9 mouse cellular contexts compared by ENCODE assay signal in genomic region chr12:117585390-117585789, GRCm38 (mm10).
"Had no signal": no experiment of that assay in that cellular context is flagged by ENCODE, and none has a peak within 500 bp of the region (broad histone marks: within the 10 kb centered on the region; RNA-seq: fewer than 3 reads in every experiment).

No protein-coding gene starts in this region.

- H3K36me3 ChIP-seq: liver, embryonic 15.5 days; midbrain, embryonic 13.5 days; midbrain, embryonic 15.5 days; neural tube, embryonic 12.5 days; stomach, embryonic 15.5 days had no signal

- H3K4me1 ChIP-seq: liver, embryonic 15.5 days; midbrain, embryonic 13.5 days; neural tube, embryonic 12.5 days; stomach, embryonic 15.5 days had no signal

- H3K27me3 ChIP-seq: liver, embryonic 15.5 days; midbrain, embryonic 13.5 days; midbrain, embryonic 15.5 days; neural tube, embryonic 12.5 days; stomach, embryonic 15.5 days had no signal

- H3K27ac ChIP-seq: liver, embryonic 15.5 days; macrophage; midbrain, embryonic 13.5 days; midbrain, embryonic 15.5 days; neural tube, embryonic 12.5 days; stomach, embryonic 15.5 days; stomach, postnatal 0 days had no signal

- H3K4me3 ChIP-seq: liver, embryonic 15.5 days; midbrain, embryonic 13.5 days; midbrain, embryonic 15.5 days; neural tube, embryonic 12.5 days; stomach, embryonic 15.5 days had no signal

- H3K9ac ChIP-seq: liver, embryonic 15.5 days; lung, embryonic 14.5 days; midbrain, embryonic 13.5 days; midbrain, embryonic 15.5 days; neural tube, embryonic 12.5 days; stomach, embryonic 15.5 days had no signal

- H3K9me3 ChIP-seq: liver, embryonic 15.5 days; midbrain, embryonic 13.5 days; midbrain, embryonic 15.5 days; neural tube, embryonic 12.5 days; stomach, embryonic 15.5 days had no signal

- ATAC-seq: midbrain, embryonic 13.5 days; midbrain, embryonic 15.5 days had no signal

- H3K4me2 ChIP-seq: liver, embryonic 15.5 days; lung, embryonic 14.5 days; midbrain, embryonic 11.5 days; midbrain, embryonic 13.5 days; midbrain, embryonic 15.5 days; neural tube, embryonic 12.5 days; stomach, embryonic 15.5 days had no signal
